Mouse (Mus musculus) heart, postnatal 14 days (tissue): ENCODE results near the gene Hoxa7. TPM values are rescaled to one million over a fixed set of nuclear protein-coding genes. Genes with fewer than 3 reads are reported as not detected.

ENCODE experiments used
- DNase-seq, 2 experiments: peaks; one replicate each; pipeline ENCODE4 v3.0.0; 2021 to 2022
- intact Hi-C: fragments of 180-260 bp; cut with DNase I; formaldehyde crosslinking; loops from one replicate; pipeline ENCODE4 v1.15.1; 2025
- total RNA-seq, 2 experiments: library from RNA; stranded (reverse); gene quantifications; 2 replicates each; pipeline ENCODE4 v1.2.3; 2021

Hoxa7 gene
- total RNA-seq, 2 experiments from 2014 or later = 0.17 to 0.29 TPM

DNA sequence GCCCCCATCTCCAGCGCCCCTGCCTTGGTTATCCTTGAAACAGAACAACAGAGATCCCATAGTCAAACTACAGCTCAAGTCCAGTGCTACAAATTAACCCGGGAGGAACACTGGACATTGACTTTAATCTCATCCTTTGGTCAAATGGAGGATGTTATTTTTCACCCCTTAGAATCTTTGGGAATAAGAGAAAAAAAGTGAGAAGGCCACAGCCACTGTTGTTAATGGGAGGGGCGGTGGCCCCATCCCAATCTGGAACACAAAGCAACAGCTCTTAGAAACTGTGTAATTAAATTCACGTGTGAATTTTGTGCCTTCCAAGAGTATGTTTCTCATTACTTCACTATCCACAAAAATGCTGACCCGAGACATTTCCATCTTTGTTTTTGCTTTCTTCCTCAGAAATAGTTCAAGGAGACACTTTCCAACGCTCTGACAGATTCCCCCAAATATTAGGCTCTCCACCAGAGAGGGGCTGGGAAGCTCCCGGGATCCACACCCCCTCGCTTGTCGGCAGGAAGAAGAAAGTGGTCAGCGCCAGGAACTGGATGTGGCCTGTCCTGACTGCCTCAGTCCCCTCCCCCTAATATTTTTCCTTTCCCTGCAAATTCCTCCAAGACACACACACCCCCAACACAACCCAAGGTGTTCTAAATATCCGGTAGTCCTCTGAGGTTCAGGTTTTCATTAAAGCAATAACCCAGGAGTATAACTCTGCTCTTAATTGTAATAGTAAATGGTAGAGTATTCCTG lies 6.0 kb upstream of the Hoxa7 start:
- DNase-seq = no peak
- intact Hi-C loops = loop anchor here (5.0 to 10.0 kb wide), 2 partner anchors 843 to 1045 kb away; no protein-coding TSS in a partner anchor

DNA sequence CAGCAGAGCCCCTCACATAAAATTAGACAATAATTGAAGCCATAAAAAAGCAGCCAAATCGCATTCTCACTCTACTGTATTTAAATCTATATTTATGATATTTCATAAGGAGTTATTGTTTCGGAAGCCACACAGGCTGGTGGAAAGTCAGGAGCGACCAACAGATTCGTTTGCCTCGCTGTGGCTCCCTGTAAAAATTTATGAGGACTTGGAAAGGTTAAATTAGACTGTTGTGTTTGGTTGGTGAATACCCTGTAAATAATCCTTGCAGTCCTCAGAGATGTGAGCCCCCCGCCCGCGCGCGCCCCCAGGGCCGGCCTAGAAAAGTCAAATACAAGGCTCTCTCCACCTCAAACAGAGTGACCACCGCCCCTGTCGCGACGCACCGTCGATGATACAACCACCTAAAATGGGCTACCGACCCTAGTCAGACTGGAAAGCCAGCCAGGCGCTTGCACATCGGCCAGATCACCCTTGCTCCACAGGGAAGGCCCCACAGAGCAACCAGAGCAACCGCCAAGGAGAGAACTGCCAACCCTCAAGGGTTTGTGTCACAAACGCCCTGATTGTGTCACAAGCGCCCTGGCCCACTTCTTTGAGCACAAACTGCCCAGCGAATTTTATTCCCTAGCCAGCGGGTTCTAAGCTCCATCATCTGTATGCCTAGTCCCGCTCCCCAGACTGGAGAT lies 5.1 kb upstream of the Hoxa7 start:
- intact Hi-C loops = loop anchor here (5.0 to 10.0 kb wide), 2 partner anchors 842 to 1044 kb away; no protein-coding TSS in a partner anchor
- no peak for DNase-seq

DNA sequence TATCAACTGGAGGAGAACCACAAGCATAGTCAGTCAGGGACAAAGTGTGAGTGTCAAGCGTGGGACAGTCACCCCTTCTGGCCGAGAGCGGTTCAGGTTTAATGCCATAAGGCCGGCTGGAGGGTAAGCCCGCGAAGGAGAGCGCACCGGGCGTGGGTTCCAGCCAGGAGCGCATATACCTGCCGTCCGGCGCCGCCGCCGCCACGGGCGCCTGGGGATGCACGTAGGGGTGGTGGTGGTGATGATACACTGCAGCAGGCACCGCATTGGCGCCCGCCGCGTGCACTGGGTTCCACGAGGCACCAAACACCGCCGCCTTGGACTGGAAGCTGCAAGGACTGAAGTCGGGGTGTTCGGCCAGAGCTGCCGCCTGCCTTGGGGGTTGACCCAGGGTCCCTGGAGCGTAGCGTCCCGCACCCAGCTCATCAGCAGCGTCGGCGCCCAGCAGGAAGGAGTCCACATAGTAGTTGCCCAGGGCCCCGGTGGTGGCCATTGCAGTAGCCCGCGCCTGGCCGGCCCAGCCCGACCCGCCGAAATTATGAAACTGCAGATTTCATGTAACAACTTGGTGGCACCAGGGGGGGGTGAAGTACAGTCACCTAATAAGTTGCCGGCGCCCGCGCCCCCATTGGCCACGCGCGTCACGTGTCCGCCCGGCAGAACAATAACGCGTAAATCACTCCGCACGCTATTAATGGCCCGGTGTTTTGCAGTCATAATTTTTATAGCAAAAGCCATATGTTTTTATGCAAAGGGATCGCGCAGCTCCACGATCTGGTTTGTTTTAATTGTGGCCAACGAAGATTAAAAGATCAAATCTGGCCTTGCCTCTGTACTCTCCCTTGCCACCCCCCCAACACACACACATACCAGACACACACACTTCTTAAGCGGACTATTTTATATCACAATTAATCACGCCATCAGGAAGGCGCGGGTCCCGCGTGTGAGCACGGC lies 4.2 kb upstream of the Hoxa7 start:
- no peak for DNase-seq
- intact Hi-C loops = loop anchor here (5.0 to 10.0 kb wide), 2 partner anchors 841 to 1044 kb away; no protein-coding TSS in a partner anchor

DNA sequence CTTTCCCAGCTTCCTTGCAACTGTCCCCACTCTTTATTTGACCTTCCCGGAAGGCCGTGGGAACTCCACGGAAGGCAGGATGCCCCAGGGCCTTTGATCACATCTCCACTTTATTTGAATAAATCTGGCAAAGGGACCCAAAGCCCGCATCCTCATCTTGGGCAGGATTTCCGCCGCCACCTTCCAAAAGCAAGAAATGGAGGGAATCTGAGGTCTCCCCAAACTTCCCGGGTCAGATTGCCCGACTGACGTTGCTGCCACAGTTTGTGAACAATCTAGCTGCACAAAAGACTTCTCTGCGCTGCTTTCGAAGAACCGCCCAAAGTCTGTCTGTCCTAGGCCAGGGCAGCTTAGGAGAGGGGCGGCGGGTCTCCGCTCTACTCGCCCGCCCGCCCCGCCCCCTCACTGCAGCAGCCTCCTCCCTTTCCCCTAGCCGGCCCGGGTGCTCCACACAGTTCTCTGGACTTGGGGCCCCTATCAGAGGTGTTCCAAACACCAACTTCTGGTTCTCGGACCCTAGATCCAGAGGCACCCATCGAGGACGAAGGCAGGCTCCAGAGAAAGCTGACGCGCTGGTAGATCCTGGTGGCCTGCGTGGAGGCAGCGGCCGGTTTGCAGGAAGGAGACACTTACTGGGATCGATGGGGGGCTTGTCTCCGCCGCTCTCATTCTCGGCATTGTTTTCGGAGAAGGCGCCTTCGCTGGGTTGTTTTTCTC lies 3.4 kb upstream of the Hoxa7 start:
- DNase-seq = no peak

DNA sequence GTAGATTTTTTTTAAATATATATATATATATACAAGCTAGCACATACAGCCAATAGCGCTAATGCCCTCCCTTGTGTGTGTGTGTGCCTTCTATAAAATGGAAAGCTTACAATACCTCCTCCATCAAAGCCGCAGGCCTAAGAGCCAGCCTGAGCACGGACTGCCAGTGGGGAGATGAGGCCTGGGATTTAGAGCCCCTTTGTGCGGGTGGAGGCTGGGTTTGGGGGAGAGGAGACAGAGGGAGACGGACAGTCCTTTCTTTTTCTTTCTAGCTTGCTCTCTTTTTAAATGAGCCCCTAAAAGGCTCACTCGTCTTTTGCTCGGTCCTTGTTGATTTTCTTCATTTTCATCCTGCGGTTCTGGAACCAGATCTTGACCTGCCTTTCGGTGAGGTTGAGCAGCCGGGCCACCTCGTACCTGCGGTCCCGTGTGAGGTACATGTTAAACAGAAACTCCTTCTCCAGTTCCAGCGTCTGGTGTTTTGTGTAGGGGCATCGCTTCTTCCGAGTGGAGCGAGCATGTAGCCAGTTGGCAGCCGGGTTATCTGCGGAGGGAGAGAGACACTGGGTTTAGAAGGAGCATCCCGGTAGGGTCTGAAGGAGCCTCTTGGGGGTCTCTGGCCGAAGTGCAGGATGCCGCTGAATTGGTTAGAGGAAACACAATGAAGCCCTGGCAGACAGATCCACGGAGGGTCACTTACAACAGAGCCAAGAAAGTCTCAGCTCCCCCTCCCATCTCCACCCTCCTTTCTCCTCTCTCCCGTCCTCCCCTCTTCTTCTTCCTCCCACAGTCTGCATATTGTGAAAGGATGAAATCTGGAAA lies 2.5 kb upstream of the Hoxa7 start:
- DNase-seq = no peak
- intact Hi-C loops = loop anchor here (5.0 to 10.0 kb wide), 2 partner anchors 352 to 839 kb away; no protein-coding TSS in a partner anchor

More for the DNA sequence above, 3.4 kb upstream of the Hoxa7 start:
- intact Hi-C loops = loop anchor here (5.0 to 10.0 kb wide), 3 partner anchors 353 to 1043 kb away; no protein-coding TSS in a partner anchor

DNA sequence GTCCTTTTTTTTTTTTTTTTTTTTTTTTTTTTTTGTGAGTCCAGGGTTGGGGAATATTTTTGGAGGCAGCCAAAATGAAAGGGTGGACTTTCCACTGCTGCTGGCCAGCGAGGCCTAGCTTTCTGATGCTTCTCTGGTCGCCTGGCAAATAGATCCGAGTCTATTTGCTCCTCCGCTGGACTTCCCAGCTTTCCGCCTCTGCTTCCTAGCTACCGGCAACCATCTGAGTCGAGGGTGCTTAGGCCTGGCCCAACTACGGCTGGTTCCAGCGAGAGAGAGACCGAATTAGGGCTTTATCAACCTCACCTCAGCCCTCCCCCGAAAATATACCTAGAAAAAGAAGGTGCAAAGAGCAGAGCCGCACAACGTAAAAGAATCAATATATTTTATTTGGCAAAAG lies 1.1 kb upstream of the Hoxa7 start:
- DNase-seq = no peak
- intact Hi-C loops = loop anchor here (5.0 to 10.0 kb wide), 2 partner anchors 350 to 838 kb away; no protein-coding TSS in a partner anchor

DNA sequence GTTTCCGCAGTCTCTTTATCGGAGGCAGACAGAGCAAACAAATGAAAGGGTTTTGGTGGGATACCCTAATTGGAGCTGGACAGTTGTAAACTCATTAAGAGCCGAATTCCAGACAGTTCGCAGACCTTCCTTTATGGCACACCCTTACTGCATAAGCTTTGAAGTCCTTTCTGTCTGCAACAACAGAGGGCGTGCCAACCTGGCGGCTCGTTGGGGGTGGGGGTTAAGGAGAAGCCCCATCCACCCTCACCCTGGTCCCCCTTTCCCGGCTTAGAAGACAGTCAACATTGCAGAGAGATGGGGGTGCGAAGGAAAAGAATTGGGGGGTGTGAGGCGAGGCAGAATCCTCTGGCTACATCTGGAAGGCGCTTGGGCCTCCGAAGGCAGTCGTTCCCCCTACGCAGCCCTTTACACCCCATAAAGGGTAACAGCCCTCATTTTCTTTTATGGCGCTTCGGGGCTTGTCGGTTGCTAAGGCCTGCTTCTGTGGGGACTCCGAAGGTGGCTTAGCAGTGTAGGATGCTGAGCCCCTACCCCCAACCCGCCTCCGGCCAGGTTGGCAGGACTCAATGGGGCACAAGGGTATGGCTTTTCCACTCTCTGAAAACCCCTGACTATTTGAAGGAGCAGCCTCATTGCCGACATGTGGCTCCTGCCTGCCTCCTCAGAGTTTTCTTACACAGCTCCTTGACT lies 485 bp upstream of the Hoxa7 start:
- DNase-seq = no peak
- intact Hi-C loops = loop anchor here (2.0 to 10.0 kb wide), 3 partner anchors 350 to 837 kb away; no protein-coding TSS in a partner anchor

DNA sequence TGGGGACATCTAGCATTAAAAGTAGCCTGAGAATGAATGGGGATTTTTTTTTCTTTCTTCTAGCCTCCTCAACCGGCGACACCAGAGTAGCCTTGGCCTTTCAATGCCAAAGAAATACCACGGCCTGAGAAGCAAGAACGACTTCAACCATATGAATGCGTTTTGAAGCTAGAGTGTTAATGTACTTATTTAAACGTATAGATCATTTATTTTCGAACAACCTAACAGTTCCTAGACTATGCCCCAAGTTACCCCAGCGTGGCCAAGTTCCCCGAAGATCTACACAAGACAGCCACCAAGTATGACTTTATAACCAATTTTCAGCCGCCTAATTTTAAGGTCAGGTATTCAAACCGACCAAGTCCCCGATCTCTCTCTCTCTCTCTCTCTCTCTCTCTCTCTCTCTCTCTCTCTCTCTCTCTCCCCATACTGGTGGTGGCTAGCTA lies 766 bp downstream of the Hoxa7 start:
- intact Hi-C loops = loop anchor here (2.0 to 10.0 kb wide), 3 partner anchors 349 to 836 kb away; no protein-coding TSS in a partner anchor
- DNase-seq = no peak

DNA sequence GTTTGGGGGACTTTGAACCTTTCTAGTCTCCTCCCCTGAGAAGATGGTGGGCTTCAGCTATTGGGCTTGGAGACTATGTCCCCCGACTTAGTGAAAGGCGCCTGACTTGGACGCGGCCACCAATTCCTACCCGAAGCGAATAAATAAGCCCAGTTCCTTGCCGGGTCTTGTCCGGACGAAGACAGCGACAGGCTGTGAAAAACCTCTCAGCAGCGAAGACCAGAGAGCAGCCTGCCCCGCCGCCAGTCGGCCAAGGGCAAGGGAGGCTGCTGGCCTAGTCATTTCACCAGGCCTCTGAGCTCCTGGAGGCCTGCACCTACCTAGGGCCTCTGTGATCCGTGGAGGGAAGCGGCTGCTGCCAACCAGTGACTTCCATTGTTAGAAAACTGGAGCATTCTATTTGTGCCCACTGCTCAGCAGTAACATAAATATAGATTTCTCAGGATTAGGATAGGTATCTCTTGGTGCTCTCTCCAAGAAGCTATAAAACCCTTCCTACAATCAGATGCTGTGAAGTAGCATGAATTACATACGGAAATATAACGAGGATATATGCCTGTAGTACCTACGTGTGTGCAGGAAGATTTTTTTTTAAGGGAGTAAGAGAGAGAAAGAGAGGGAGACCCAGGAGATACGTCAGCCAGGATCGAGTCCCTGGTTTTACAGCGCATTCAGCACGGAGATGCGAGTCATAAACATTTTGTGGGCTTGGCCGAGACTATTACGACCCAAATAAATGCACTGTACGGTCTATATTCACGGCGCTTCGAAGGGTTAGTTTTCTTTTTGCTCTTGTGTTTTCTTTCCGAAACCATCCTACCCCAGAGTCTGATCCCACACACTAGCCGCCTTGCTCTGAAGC lies 1.4 kb downstream of the Hoxa7 start:
- intact Hi-C loops = loop anchor here (2.0 to 10.0 kb wide), 3 partner anchors 348 to 835 kb away; no protein-coding TSS in a partner anchor
- DNase-seq = no peak

DNA sequence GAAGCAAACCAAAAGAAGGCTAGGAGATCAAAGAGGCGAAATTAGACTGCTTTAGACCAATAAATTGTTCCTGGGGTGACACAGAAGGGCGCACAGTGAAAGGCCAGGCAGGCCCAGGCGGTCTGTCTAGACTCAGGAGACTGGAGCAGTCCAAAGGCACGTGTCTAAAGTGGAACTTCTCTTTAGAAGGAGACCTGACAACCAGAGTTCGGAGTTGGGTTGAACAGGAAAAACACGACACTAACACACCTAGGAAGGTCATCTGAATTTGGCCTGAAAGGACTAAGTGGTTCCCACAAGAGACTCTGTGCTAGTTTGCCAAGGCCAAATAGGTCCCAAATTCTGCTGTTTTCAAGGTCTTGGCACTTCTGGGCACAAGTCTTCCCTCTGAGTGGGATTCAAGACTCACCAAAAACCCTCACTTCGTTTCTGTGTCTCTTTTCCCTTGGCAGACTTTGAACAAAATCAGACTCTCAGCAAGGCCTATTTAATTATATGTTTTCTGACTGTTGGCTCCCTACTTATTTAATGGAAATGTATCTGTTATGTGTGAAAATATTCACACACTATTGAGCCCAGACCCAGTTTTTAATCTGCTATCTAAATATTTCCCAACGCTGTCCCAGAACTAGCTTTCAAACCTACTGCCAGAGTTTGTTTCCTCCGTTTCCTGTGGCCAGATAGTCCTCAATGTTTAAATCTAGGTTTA lies 2.3 kb downstream of the Hoxa7 start:
- DNase-seq = no peak
- intact Hi-C loops = no loop called here

DNA sequence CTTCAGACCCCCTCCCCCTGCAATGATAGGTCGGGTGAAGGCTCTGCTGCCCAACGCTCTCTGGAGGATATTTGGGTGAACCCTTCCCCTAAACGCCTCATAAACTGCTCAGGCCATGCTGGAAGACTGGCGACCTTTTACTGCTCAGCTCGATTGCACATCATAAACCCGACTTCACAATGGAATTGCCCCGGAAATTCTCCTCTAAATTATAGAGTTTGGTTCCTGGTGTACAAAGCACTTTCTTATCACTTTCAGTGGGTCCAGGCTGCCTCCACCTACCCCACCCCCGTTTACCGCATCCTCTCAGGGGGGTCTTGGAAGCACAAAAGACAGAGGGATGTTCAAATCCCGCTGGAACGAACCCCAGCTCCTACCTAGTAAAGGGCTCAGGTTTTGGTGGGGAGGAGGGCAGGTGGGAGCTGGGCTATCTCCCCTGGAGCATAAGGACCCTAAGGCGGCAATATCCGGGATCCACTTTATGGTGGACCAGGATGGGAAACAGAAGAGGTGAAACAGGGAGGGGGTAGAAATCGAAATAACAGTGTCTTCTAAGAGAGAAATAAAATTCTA lies 2.9 kb downstream of the Hoxa7 start:
- intact Hi-C loops = no loop called here
- no peak for DNase-seq

DNA sequence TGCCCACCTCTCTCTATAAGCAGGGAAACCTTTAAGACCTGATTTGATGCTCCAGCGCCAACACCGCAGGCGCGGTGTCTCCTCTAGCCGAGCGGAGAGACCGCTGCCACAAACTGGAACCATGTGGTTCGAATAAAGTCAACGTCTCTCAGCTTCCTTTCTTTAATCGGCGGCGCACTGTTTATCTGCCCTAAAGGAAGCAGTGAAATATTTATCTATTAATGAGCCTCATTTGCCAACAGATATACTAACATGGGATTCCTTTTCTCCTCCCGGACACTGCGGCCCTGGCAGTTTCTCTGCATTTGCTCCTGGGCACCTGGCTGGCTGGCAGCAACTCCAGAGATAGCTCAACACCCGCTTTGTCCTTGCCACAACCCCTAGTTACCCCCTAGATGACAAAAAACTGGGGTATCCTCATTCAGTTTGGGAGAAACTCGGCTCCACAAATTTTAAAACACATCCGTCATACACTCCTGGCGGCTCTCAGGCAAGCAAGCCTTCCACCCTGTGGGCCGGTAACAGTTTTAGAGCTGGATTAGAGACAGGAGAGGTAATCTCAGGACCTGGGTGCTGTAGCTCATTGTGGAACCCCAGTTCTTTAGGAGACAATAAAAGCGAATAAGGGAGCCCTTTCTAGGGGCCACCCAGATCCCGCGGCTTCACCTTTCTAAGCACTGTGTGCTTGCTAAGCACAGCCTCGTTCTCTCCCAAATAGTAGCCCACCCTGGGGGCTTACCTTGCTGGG lies 3.6 kb downstream of the Hoxa7 start:
- intact Hi-C loops = no loop called here
- no peak for DNase-seq

DNA sequence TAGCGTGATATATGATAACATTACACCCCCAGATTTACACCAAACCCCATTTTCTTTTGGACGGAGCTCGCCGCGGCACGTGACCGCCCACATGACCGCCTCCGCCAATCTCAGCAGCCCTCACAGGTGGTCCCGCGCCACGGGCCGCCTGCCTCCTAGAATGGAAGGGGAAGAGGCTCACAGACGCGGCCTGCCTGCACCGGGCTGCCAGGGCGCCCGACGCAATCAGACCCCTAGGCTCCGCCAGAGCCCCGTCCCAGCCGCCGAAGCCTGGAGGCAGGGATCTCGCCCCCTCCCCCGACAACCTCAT lies 4.2 kb downstream of the Hoxa7 start:
- intact Hi-C loops = no loop called here
- no peak for DNase-seq

DNA sequence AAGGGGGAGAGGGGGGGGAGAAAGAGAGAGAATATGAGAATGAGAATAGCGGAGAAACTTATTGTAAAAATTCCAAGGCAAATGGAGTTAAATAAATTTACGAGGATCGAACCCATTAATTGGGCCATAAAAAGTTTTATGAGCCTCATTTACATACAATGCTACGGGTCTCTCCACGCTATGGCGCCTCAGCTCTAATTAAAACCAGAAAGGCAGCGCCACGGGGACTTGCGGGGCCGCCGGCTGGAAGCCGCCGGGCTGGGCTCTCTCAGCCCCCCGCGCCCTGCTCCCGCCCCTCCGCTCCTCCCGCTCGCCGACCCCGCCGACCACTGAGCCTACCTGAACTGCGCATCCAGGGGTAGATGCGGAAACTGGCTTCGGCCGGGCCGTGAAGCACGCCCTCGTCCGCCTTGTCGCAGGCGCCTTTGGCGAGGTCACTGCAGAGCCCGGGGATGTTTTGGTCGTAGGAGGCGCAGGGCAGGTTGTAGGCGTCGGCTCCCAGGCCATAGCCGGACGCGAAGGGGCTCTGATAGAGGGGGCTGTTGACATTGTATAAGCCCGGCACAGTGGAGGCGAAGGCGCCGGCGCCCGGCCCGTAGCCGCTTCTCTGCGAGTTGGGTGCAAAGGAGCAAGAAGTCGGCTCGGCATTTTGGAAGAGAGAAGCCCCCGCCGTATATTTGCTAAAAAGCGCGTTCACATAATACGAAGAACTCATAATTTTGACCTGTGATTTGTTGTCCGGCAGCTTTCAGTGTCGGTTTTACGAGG lies 4.8 kb downstream of the Hoxa7 start:
- DNase-seq = no peak
- intact Hi-C loops = no loop called here
